Mouse (Mus musculus) CH12.LX (cell line): Measurements from ENCODE around the gene Hist2h4. TPM values are rescaled to one million over a fixed set of nuclear protein-coding genes. Genes with fewer than 3 reads are reported as not detected.

Experiments
- DNase-seq: peaks from one replicate; pipeline ENCODE4 v3.0.0-alpha.2; 2013; ENCODE audit errors: extremely low read depth
- H3K27ac ChIP-seq: 2 replicates; pipeline ENCODE4 v1.5.1; 2012; ENCODE audit warnings: low read depth, mild to moderate bottlenecking, control low read depth, moderate library complexity; ENCODE audit not compliant: insufficient read depth
- H3K27me3 ChIP-seq: replicated peaks from 2 replicates; pipeline ENCODE3; 2012; ENCODE audit warnings: inconsistent platforms
- H3K36me3 ChIP-seq, 2 experiments: replicated peaks in 1 of 2; 2 replicates each; pipeline versions ENCODE3 to v1.6.1; 2012; ENCODE audit warnings: inconsistent platforms in 1 of 2, low read length in 1 of 2, mild to moderate bottlenecking in 1 of 2, mixed read lengths in 1 of 2, moderate library complexity in 1 of 2; ENCODE audit not compliant: control insufficient read depth in 1 of 2, insufficient read depth in 1 of 2
- H3K4me1 ChIP-seq, 2 experiments: 2 replicates each; pipeline ENCODE4 v1.6.1; 2012; ENCODE audit warnings: inconsistent platforms in 1 of 2, moderate library complexity in 1 of 2; ENCODE audit not compliant: insufficient read depth in 2 of 2, control insufficient read depth in 1 of 2
- H3K4me2 ChIP-seq: 2 replicates; pipeline ENCODE4 v1.6.1; 2012; ENCODE audit warnings: low read depth, mild to moderate bottlenecking, control low read depth; ENCODE audit not compliant: poor library complexity, insufficient read depth, severe bottlenecking
- H3K4me3 ChIP-seq, 3 experiments: fragments of 150-350 bp in 1 of 3; sonication (generic) in 1 of 3; replicated peaks in 1 of 3; 2 replicates each; pipeline versions ENCODE3 to v1.5.1; 2011 to 2012; ENCODE audit warnings: low read depth in 2 of 3, low read length in 2 of 3, mild to moderate bottlenecking in 2 of 3, moderate library complexity in 2 of 3, control low read depth in 1 of 3, improper control_type of control experiment in 1 of 3, inconsistent platforms in 1 of 3, mixed read lengths in 1 of 3; ENCODE audit not compliant: poor library complexity in 1 of 3
- H3K79me2 ChIP-seq: replicated peaks from 2 replicates; pipeline ENCODE4 v1.6.1; 2012; ENCODE audit warnings: mild to moderate bottlenecking, moderate library complexity; ENCODE audit not compliant: control insufficient read depth, poor library complexity, insufficient read depth, severe bottlenecking; ENCODE audit errors: extremely low read depth
- H3K9ac ChIP-seq: 2 replicates; pipeline ENCODE4 v1.6.1; 2012; ENCODE audit warnings: low read depth, mild to moderate bottlenecking, control low read depth, moderate library complexity; ENCODE audit not compliant: insufficient read depth
- H3K9me3 ChIP-seq: replicated peaks from 2 replicates; pipeline ENCODE3; 2012; ENCODE audit warnings: low read length, inconsistent platforms, mixed read lengths
- CHD2 ChIP-seq: IDR thresholded peaks from 2 replicates; pipeline ENCODE4 v1.6.1; 2011; ENCODE audit warnings: low read length, improper control_type of control experiment
- CTCF ChIP-seq, 2 experiments: IDR thresholded peaks in 1 of 2; conservative IDR thresholded peaks in 1 of 2; 2 replicates each; pipeline ENCODE4 v1.5.1; 2011 to 2012; ENCODE audit warnings: low read depth in 2 of 2, low read length in 2 of 2, improper control_type of control experiment in 1 of 2, inconsistent platforms in 1 of 2, mild to moderate bottlenecking in 1 of 2, moderate library complexity in 1 of 2
- ELF1 ChIP-seq: IDR thresholded peaks from 2 replicates; pipeline ENCODE4 v1.6.1; 2014; ENCODE audit warnings: low read depth, mild to moderate bottlenecking, inconsistent platforms, low read length, improper control_type of control experiment
- ETS1 ChIP-seq: conservative IDR thresholded peaks from 2 replicates; pipeline ENCODE4 v1.6.1; 2012; ENCODE audit warnings: low read depth, mild to moderate bottlenecking, inconsistent platforms, low read length, improper control_type of control experiment, moderate library complexity
- HCFC1 ChIP-seq: IDR thresholded peaks from 2 replicates; pipeline ENCODE4 v1.6.1; 2012; ENCODE audit warnings: low read depth, mild to moderate bottlenecking, inconsistent platforms, low read length, improper control_type of control experiment
- JUN ChIP-seq: IDR thresholded peaks from 2 replicates; pipeline ENCODE4 v1.6.1; 2011; ENCODE audit warnings: low read depth, mild to moderate bottlenecking, low read length, improper control_type of control experiment, moderate library complexity; ENCODE audit not compliant: insufficient read depth
- KAT2A ChIP-seq: IDR thresholded peaks from 2 replicates; pipeline ENCODE4 v1.6.1; 2012; ENCODE audit warnings: low read length, improper control_type of control experiment, inconsistent platforms; ENCODE audit not compliant: insufficient replicate concordance
- MAX ChIP-seq: IDR thresholded peaks from 2 replicates; pipeline ENCODE4 v1.6.1; 2011; ENCODE audit warnings: low read length, improper control_type of control experiment
- MEF2A ChIP-seq: IDR thresholded peaks from 2 replicates; pipeline ENCODE4 v1.6.1; 2014; ENCODE audit warnings: low read depth, mild to moderate bottlenecking, inconsistent platforms, low read length, improper control_type of control experiment, borderline replicate concordance
- MXI1 ChIP-seq: IDR thresholded peaks from 2 replicates; pipeline ENCODE4 v1.6.1; 2011; ENCODE audit warnings: mild to moderate bottlenecking, low read depth, low read length, improper control_type of control experiment
- NELFE ChIP-seq: IDR thresholded peaks from 2 replicates; pipeline ENCODE4 v1.6.1; 2011; ENCODE audit warnings: low read depth, low read length, improper control_type of control experiment
- POLR2AphosphoS2 ChIP-seq: IDR thresholded peaks from 2 replicates; pipeline ENCODE4 v1.6.1; 2011; ENCODE audit warnings: low read depth, low read length, improper control_type of control experiment
- RAD21 ChIP-seq: IDR thresholded peaks from 2 replicates; pipeline ENCODE4 v1.6.1; 2011; ENCODE audit warnings: low read depth, mild to moderate bottlenecking, low read length, improper control_type of control experiment, moderate library complexity
- SIN3A ChIP-seq: IDR thresholded peaks from 2 replicates; pipeline ENCODE4 v1.6.1; 2012; ENCODE audit warnings: low read length, improper control_type of control experiment, inconsistent platforms
- SMC3 ChIP-seq: IDR thresholded peaks from 2 replicates; pipeline ENCODE4 v1.6.1; 2011; ENCODE audit warnings: low read depth, low read length, improper control_type of control experiment
- TCF12 ChIP-seq: IDR thresholded peaks from 2 replicates; pipeline ENCODE4 v1.6.1; 2014; ENCODE audit warnings: low read depth, mild to moderate bottlenecking, inconsistent platforms, low read length, improper control_type of control experiment
- UBTF ChIP-seq: IDR thresholded peaks from 2 replicates; pipeline ENCODE4 v1.6.1; 2012; ENCODE audit warnings: low read depth, mild to moderate bottlenecking, inconsistent platforms, low read length, improper control_type of control experiment, moderate library complexity
- USF1 ChIP-seq: IDR thresholded peaks from 2 replicates; pipeline ENCODE4 v1.6.1; 2014; ENCODE audit warnings: low read depth, mild to moderate bottlenecking, inconsistent platforms, low read length, improper control_type of control experiment
- ZMIZ1 ChIP-seq: IDR thresholded peaks from 2 replicates; pipeline ENCODE4 v1.6.1; 2012; ENCODE audit warnings: low read depth, mild to moderate bottlenecking, inconsistent platforms, low read length, improper control_type of control experiment
- ZNF384 ChIP-seq: IDR thresholded peaks from 2 replicates; pipeline ENCODE4 v1.6.1; 2012; ENCODE audit warnings: low read depth, low read length, improper control_type of control experiment, inconsistent platforms
- dilution Hi-C: fragments of 300-500 bp; cut with MboI; formaldehyde crosslinking; loops from 2 replicates; pipeline ENCODE4 v1.14.3; 2020; ENCODE audit warnings: low sequenced_read_pairs; ENCODE audit not compliant: extremely low pct_unique_long_range_greater_than_20kb, extremely low pct_ligation_motif_present
- in situ Hi-C: fragments of 300-500 bp; cut with MboI; formaldehyde crosslinking; loops from 3 replicates; pipeline ENCODE4 v1.14.3; 2019; ENCODE audit warnings: low sequenced_read_pairs, low pct_ligation_motif_present, low pct_unique_long_range_greater_than_20kb, mixed read lengths
- polyA plus RNA-seq: library from polyadenylated mRNA; unstranded; fragments of >175 nt; gene quantifications from 2 replicates; pipeline ENCODE4 v1.2.1, GENCODE M21; 2012; ENCODE audit warnings: low read depth; ENCODE audit not compliant: insufficient read length
- total RNA-seq, 2 experiments: library from RNA; depleted of rRNA; stranded (reverse); fragments of 300-350 nt in 1 of 2; fragments of >200 nt in 1 of 2; gene quantifications; 2 replicates each; pipeline ENCODE4 v1.2.3; 2012 to 2014

Hist2h4 gene
- total and polyA plus RNA-seq, 3 experiments = 0.91 to 116 (median 2.5) TPM

- no peak for TF ChIP-seq SMC3
- no peak for TF ChIP-seq JUN
- TF ChIP-seq KAT2A = no peak
- TF ChIP-seq USF1 = no peak
- no peak for TF ChIP-seq CTCF (conservative IDR thresholded peaks at IDR 0.05 in 1 of 2, IDR thresholded peaks at IDR 0.05 in 1 of 2; ENCODE audit: low read depth in 2 of 2, low read length in 2 of 2)
- TF ChIP-seq MXI1 = peak; percentile 55; the same call in 1 of the 2 replicates
- TF ChIP-seq POLR2AphosphoS2 = peak; percentile 94
- TF ChIP-seq ZNF384 = no peak
- no peak for TF ChIP-seq UBTF
- TF ChIP-seq MAX = 0 out of 2 replicates have a peak, but pooled peaks have one; percentile 19
- peak; percentile 91 for TF ChIP-seq ZMIZ1
- no peak; the same call in 1 of the 2 replicates for TF ChIP-seq HCFC1
- no peak for TF ChIP-seq RAD21
- 0 out of 2 replicates have a peak, but pooled peaks have one; percentile 34 for TF ChIP-seq ELF1
- TF ChIP-seq ETS1 = no peak
- TF ChIP-seq MEF2A = no peak
- peak; percentile 85 for TF ChIP-seq TCF12
Observed at GRCm38 (mm10) chr3:96268051-96268775, 5.1 kb upstream of the Hist2h4 start, which contains the start of gene Hist2h3b (continued).

DNA sequence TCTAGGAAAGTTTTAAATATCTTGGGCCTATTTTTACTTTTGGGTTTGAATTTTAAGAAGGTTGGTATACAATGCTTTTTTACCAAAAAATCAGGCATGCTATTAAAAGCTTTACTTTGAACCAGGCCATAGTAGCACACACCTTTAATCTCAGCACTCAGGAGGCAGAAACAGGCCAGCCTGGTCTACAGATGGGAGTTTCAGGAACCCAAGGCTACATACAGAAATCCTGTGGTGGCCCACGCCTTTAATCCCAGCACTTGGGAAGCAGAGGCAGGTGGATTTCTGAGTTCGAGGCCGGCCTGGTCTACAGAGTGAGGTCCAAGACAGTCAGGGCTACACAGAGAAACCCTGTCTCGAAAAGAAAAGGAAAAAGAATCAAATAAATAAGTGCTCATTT lies 4.4 kb upstream of the Hist2h4 start:
- H3K4me3 ChIP-seq = peak overlapping the region in 1 of 3 experiments; percentile 65
- peak overlapping the region; percentile 96 for H3K27ac ChIP-seq
- H3K79me2 ChIP-seq = 0 out of 2 replicates have a peak, but pooled peaks cover 10% of the 10 kb centered on the region
- peak overlapping the region; percentile 98 for H3K9ac ChIP-seq
- dilution Hi-C loops = no loop called here
- DNase-seq = no peak
- H3K36me3 ChIP-seq = no peaks in the 10 kb centered on the region
- no peaks in the 10 kb centered on the region for H3K9me3 ChIP-seq
- no peak for TF ChIP-seq NELFE
- no peak for TF ChIP-seq MEF2A
- no peak for TF ChIP-seq CHD2
- TF ChIP-seq ZMIZ1 = no peak
- no peak for TF ChIP-seq KAT2A
- no peak; the same call in 1 of the 2 replicates for TF ChIP-seq SIN3A
- H3K4me2 ChIP-seq = peak overlapping the region; percentile 83
- H3K27me3 ChIP-seq = no peaks in the 10 kb centered on the region
- peaks cover 0 to 37% of the 10 kb centered on the region in 2 experiments; a peak in 3 of 4 replicates for H3K4me1 ChIP-seq
- in situ Hi-C loops = no loop called here
